Mouse (Mus musculus) cerebellum, adult (tissue): ENCODE results near the gene 1700031F05Rik.
"Not testable (repeated sequence)": the region's sequence is repeated elsewhere in the genome, so short reads cannot be mapped to it uniquely, and the experiment has no call there.

Source experiments
- ATAC-seq: cut with Nextera tagmentation; 2 replicates; pipeline ENCODE4 v1.9.2; 2017; ENCODE audit warnings: mild to moderate bottlenecking, moderate library complexity, mixed read lengths; ENCODE audit not compliant: insufficient number of reproducible peaks, low FRiP score, low TSS enrichment

The 1700031F05Rik gene

GRCm38 (mm10) chrX:102867871-102868270 is at the start of gene 1700031F05Rik:
1700031F05Rik (minus strand) TSS chrX:102867971.
- no peak for ATAC-seq

- not testable (repeated sequence) for ATAC-seq
Observed at GRCm38 (mm10) chrX:102914823-102915222, 47.1 kb upstream of the 1700031F05Rik start.

GRCm38 (mm10) chrX:102908587-102908986 is 40.8 kb upstream of the 1700031F05Rik start, which contains the start of the genes Dmrtc1a and 1700011M02Rik:
Dmrtc1a (minus strand) TSS chrX:102908687.
1700011M02Rik (plus strand) TSS chrX:102908905.
- not testable (repeated sequence) for ATAC-seq

GRCm38 (mm10) chrX:102854516-102854915 is 13.3 kb downstream of the 1700031F05Rik start, which contains the start of gene Dmrtc1c2:
Dmrtc1c2 (minus strand) TSS chrX:102854616.
- ATAC-seq, result not testable (repeated sequence)

- no peak for ATAC-seq
Observed at GRCm38 (mm10) chrX:102812311-102812710, 55.5 kb downstream of the 1700031F05Rik start.
